Mouse (Mus musculus) CD4-positive, CD25-positive, alpha-beta regulatory T cell, adult 9 weeks (primary cell): ENCODE data around the gene Glrb. TPM values are rescaled to one million over a fixed set of nuclear protein-coding genes. Genes with fewer than 3 reads are reported as not detected.

Experiments
- polyA plus RNA-seq: library from polyadenylated mRNA; unstranded; fragments of 100-300 nt; shearing (Covaris generic); gene quantifications from one replicate; pipeline ENCODE4 v1.2.1, GENCODE M21; 2017

Gene Glrb
- polyA plus RNA-seq = not detected

GRCm38 (mm10) chr3:80913111-80913778 lies at the start of gene Glrb:
Glrb (minus strand) TSS chr3:80913660.

GRCm38 (mm10) chr3:80802596-80803081 lies 110.8 kb downstream of the Glrb start, which contains the start of gene Gria2:
Gria2 (minus strand) TSS chr3:80802835.

Other genes starting within 250 kb of the Glrb start
- not detected for gene Gria2, start 110.8 kb downstream of the Glrb start, polyA plus RNA-seq
- gene Pdgfc, start 122.8 kb upstream of the Glrb start, polyA plus RNA-seq = not detected